In genomic region chr3:117826486-117827200, GRCm38 (mm10) we compare ENCODE assay signal across 11 mouse cellular contexts. TPM values are rescaled to one million over a fixed set of nuclear protein-coding genes. Genes with fewer than 3 reads are reported as not detected.
A peak's percentile ranks its signal among the peaks of the same experiment; 100 is the strongest.
DNase-seq lines count a peak whose midpoint lies in the region; ATAC-seq lines count a peak whose summit lies in the region.
"Had no signal": no experiment of that assay in that cellular context is flagged by ENCODE, and none has a peak within 500 bp of the region (broad histone marks: within the 10 kb centered on the region; RNA-seq: fewer than 3 reads in every experiment).

No protein-coding gene starts in this region.

- WGBS in forebrain, embryonic 13.5 days: 51% methylated on average over 6 of the region's 6 CpGs

- no peak overlapping the region for H3K27ac ChIP-seq in forebrain, embryonic 13.5 days
- H3K27ac ChIP-seq: liver, embryonic 13.5 days had no signal

- peak; percentile 62 for DNase-seq in embryo, embryonic 10 days (ENCODE audit: low spot score)
- DNase-seq in layer of hippocampus, adult 9-11 months: peak; percentile 64
- peak; percentile 18 for DNase-seq in neural tube, embryonic 10.5 days (ENCODE audit: extremely low spot score, low spot score)
- no peak for DNase-seq in testis, postnatal 14 days (ENCODE audit: low spot score)
- no peak for DNase-seq in adrenal gland, postnatal 10 days
- DNase-seq in kidney, postnatal 25 days: no peak
- no peak for DNase-seq in heart, postnatal 4 days
- DNase-seq: liver, embryonic 13.5 days; thymus, adult 18-20 months had no signal

- no peaks in the 10 kb centered on the region for H3K36me3 ChIP-seq in forebrain, embryonic 13.5 days (ENCODE audit: poor library complexity, severe bottlenecking)
- H3K36me3 ChIP-seq: liver, embryonic 13.5 days had no signal

- no peaks in the 10 kb centered on the region for H3K27me3 ChIP-seq in forebrain, embryonic 13.5 days
- H3K27me3 ChIP-seq: liver, embryonic 13.5 days had no signal

- peaks cover 9% of the 10 kb centered on the region for H3K4me1 ChIP-seq in forebrain, embryonic 13.5 days
- H3K4me1 ChIP-seq: liver, embryonic 13.5 days had no signal

- no peak overlapping the region for H3K9ac ChIP-seq in forebrain, embryonic 13.5 days
- H3K9ac ChIP-seq: liver, embryonic 13.5 days had no signal

- no peak overlapping the region for H3K4me3 ChIP-seq in forebrain, embryonic 13.5 days
- H3K4me3 ChIP-seq: liver, embryonic 13.5 days; myocyte had no signal

- ATAC-seq in forebrain, embryonic 13.5 days: peak; percentile 96

- H3K4me2 ChIP-seq in forebrain, embryonic 13.5 days: no peak overlapping the region
- H3K4me2 ChIP-seq: liver, embryonic 13.5 days had no signal

- no peaks in the 10 kb centered on the region for H3K9me3 ChIP-seq in forebrain, embryonic 13.5 days (replicated peaks)
- H3K9me3 ChIP-seq: liver, embryonic 13.5 days had no signal

RNA-seq across cellular contexts. Expression of gene Snx7, which starts 42.1 kb away (rescaled TPM):
- polyA plus RNA-seq in forebrain, embryonic 13.5 days (2015; fragmentation: Nextera tagmentation; extraction: Ambion mirVana): 9.2 and 10.0 TPM in 2 replicates
- total RNA-seq in adrenal gland, postnatal 10 days (2021): 10 to 100 TPM; 34.5 to 37.4 TPM
- 10 to 100 TPM; 16.0 to 19.0 TPM for total RNA-seq in heart, postnatal 4 days (2021)

Comparison
In these comparisons a context has a peak if more than half of its experiments do, and no peak if none do; other contexts are left out.
1. DNase-seq: peak in embryo, embryonic 10 days (single experiment), layer of hippocampus, adult 9-11 months (single experiment) and neural tube, embryonic 10.5 days (single experiment); none in testis, postnatal 14 days (single experiment), adrenal gland, postnatal 10 days (single experiment), kidney, postnatal 25 days (0 of 2) and heart, postnatal 4 days (single experiment).